Mouse (Mus musculus): Measurements from ENCODE around the gene Uba2.
"Not testable (repeated sequence)": the region's sequence is repeated elsewhere in the genome, so short reads cannot be mapped to it uniquely, and the experiment has no call there.

Uba2 gene

GRCm38 (mm10) chr7:34165999-34166398 is 3.4 kb downstream of the Uba2 start:
- DNase-seq = no peak

GRCm38 (mm10) chr7:34164671-34165070 is 4.7 kb downstream of the Uba2 start:
- no peak for DNase-seq

GRCm38 (mm10) chr7:34159167-34159566 is 10.2 kb downstream of the Uba2 start:
- no peak for DNase-seq

- no peak for DNase-seq
Observed at GRCm38 (mm10) chr7:34157994-34158393, 11.4 kb downstream of the Uba2 start.

- DNase-seq = no peak
Observed at GRCm38 (mm10) chr7:34147193-34147592, 22.2 kb downstream of the Uba2 start.

- peak; percentile 53 for DNase-seq
Observed at GRCm38 (mm10) chr7:34141123-34141522, 28.3 kb downstream of the Uba2 start.

GRCm38 (mm10) chr7:34139493-34139892 is 29.9 kb downstream of the Uba2 start:
- no peak for DNase-seq

GRCm38 (mm10) chr7:34134336-34134735 is 35.1 kb downstream of the Uba2 start:
- no peak for DNase-seq

- DNase-seq = peak; percentile 45
Observed at GRCm38 (mm10) chr7:34133117-34133762, 36.2 kb downstream of the Uba2 start, which contains the start of gene Wtip. Gene Wtip, minus strand, starts transcription at chr7:34133268.

GRCm38 (mm10) chr7:34132355-34133079 is 36.9 kb downstream of the Uba2 start:
- DNase-seq = no peak

- no peak for DNase-seq
Observed at GRCm38 (mm10) chr7:34131959-34132354, 37.4 kb downstream of the Uba2 start.

- no peak for DNase-seq
Observed at GRCm38 (mm10) chr7:34131118-34131517, 38.3 kb downstream of the Uba2 start.

- DNase-seq = no peak
Observed at GRCm38 (mm10) chr7:34126291-34126690, 43.1 kb downstream of the Uba2 start.

- no peak for DNase-seq
Observed at GRCm38 (mm10) chr7:34125346-34125745, 44.1 kb downstream of the Uba2 start.

GRCm38 (mm10) chr7:34122987-34123720 is 46.2 kb downstream of the Uba2 start:
- DNase-seq = no peak

- DNase-seq = not testable (repeated sequence)
Observed at GRCm38 (mm10) chr7:34120636-34121035, 48.8 kb downstream of the Uba2 start.

- DNase-seq = no peak
Observed at GRCm38 (mm10) chr7:34116601-34117000, 52.8 kb downstream of the Uba2 start.

- no peak for DNase-seq
Observed at GRCm38 (mm10) chr7:34109190-34109589, 60.2 kb downstream of the Uba2 start.

- DNase-seq = no peak
Observed at GRCm38 (mm10) chr7:34101276-34101675, 68.1 kb downstream of the Uba2 start.

GRCm38 (mm10) chr7:34100002-34100401 is 69.4 kb downstream of the Uba2 start:
- no peak for DNase-seq

- no peak for DNase-seq
Observed at GRCm38 (mm10) chr7:34094911-34095481, 74.4 kb downstream of the Uba2 start, which contains the start of gene Scgb1b30. Gene Scgb1b30, plus strand, starts transcription at chr7:34095431.
